Mouse (Mus musculus): ENCODE data around the gene Mrpl9. TPM values are rescaled to one million over a fixed set of nuclear protein-coding genes. Genes with fewer than 3 reads are reported as not detected.
A peak's percentile ranks its signal among the peaks of the same experiment; 100 is the strongest.

Mrpl9 gene
- 68.1 and 77.6 TPM in 2 replicates for polyA plus RNA-seq (2015; fragmentation: Nextera tagmentation; extraction: Ambion mirVana)

- Histone ChIP-seq H3K4me2 (ENCODE audit: low read depth, low read length) (peak within 1 kb of the TSS; percentile 66), H3K27ac (ENCODE audit: low read length) (peak within 1 kb of the TSS; percentile 72), H3K9ac (ENCODE audit: low read depth, low read length) (peak within 1 kb of the TSS; percentile 95), H3K9me3 (ENCODE audit: control insufficient read depth, low read length) (no peaks in the 10 kb centered on the region), H3K27me3 (replicated peaks; ENCODE audit: control insufficient read depth, insufficient read depth, low read length) (0 out of 2 replicates have a peak, but pooled peaks cover 3% of the 10 kb centered on the region), H3K4me3 (ENCODE audit: low read length) (peak within 1 kb of the TSS; percentile 93), H3K36me3 (ENCODE audit: control insufficient read depth, insufficient read depth, low read length) (peaks cover 18% of the 10 kb centered on the region), H3K4me1 (ENCODE audit: control insufficient read depth, insufficient read depth, low read length) (peaks cover 8% of the 10 kb centered on the region; the same call in 1 of the 2 replicates)
- ATAC-seq = peak; percentile 99
- under 1% methylated on average over 39 of the region's 39 CpGs for WGBS
Measured at GRCm38 (mm10) chr3:94442951-94443596, at the start of gene Mrpl9. Mrpl9 (plus strand) TSS chr3:94443318.

- ATAC-seq = no peak
- no peak overlapping the region for H3K4me2 ChIP-seq (ENCODE audit: low read depth, low read length)
- no peak overlapping the region for H3K27ac ChIP-seq (ENCODE audit: low read length)
- no peak overlapping the region for H3K4me3 ChIP-seq (ENCODE audit: low read length)
- no peaks in the 10 kb centered on the region for H3K9me3 ChIP-seq (ENCODE audit: control insufficient read depth, low read length)
- H3K9ac ChIP-seq (ENCODE audit: low read depth, low read length) = no peak overlapping the region
- peaks cover 9% of the 10 kb centered on the region; the same call in 1 of the 2 replicates for H3K4me1 ChIP-seq (ENCODE audit: control insufficient read depth, insufficient read depth, low read length)
- WGBS = 84% methylated on average over 1 of the region's 1 CpGs
- peaks cover 13% of the 10 kb centered on the region; the same call in 1 of the 2 replicates for H3K27me3 ChIP-seq (replicated peaks; ENCODE audit: control insufficient read depth, insufficient read depth, low read length)
- no peaks in the 10 kb centered on the region for H3K36me3 ChIP-seq (ENCODE audit: control insufficient read depth, insufficient read depth, low read length)
Measured at GRCm38 (mm10) chr3:94396336-94396735, 46.8 kb upstream of the Mrpl9 start.

GRCm38 (mm10) chr3:94396851-94397250 lies 46.3 kb upstream of the Mrpl9 start:
- 81% methylated on average over 4 of the region's 4 CpGs for WGBS
- H3K27me3 ChIP-seq (replicated peaks; ENCODE audit: control insufficient read depth, insufficient read depth, low read length) = peaks cover 15% of the 10 kb centered on the region; the same call in 1 of the 2 replicates
- H3K4me3 ChIP-seq (ENCODE audit: low read length) = no peak overlapping the region
- no peak overlapping the region for H3K9ac ChIP-seq (ENCODE audit: low read depth, low read length)
- ATAC-seq = no peak
- H3K4me2 ChIP-seq (ENCODE audit: low read depth, low read length) = no peak overlapping the region
- H3K4me1 ChIP-seq (ENCODE audit: control insufficient read depth, insufficient read depth, low read length) = peaks cover 9% of the 10 kb centered on the region; the same call in 1 of the 2 replicates
- H3K9me3 ChIP-seq (ENCODE audit: control insufficient read depth, low read length) = no peaks in the 10 kb centered on the region
- H3K27ac ChIP-seq (ENCODE audit: low read length) = no peak overlapping the region
- no peaks in the 10 kb centered on the region for H3K36me3 ChIP-seq (ENCODE audit: control insufficient read depth, insufficient read depth, low read length)

DNA sequence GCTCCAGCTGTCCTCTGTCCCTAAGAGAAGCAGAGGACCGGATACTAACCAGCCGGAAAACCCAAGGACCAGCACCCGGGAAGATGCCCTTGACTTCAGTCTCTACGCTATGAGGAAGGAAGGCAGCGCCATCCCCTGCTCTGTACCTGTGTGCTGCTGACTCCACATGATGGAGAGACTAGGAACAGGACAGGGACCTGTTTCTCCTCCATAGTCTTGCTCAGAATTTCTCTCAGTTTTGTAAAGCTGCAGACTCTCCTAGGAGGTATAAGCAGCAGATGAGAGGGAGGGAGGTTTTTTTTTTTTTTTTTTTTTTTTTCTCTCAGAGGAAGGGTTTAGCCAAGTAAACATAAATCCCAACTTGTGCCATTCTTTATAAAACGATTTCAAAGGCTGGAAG lies 44.9 kb upstream of the Mrpl9 start, which contains the start of gene Lingo4:
Gene Lingo4 (plus strand): TSS at position 301 of the 400 bp plus-strand sequence.
- peak within 1 kb of the TSS; percentile 22 for H3K4me3 ChIP-seq (ENCODE audit: low read length)
- no peak within 1 kb of the TSS for H3K27ac ChIP-seq (ENCODE audit: low read length)
- H3K9ac ChIP-seq (ENCODE audit: low read depth, low read length) = peak within 1 kb of the TSS; percentile 36; the same call in 1 of the 2 replicates
- H3K4me2 ChIP-seq (ENCODE audit: low read depth, low read length) = peak within 1 kb of the TSS; percentile 41
- WGBS = 71% methylated on average over 6 of the region's 6 CpGs
- H3K4me1 ChIP-seq (ENCODE audit: control insufficient read depth, insufficient read depth, low read length) = peaks cover 9% of the 10 kb centered on the region; the same call in 1 of the 2 replicates
- ATAC-seq = no peak
- H3K9me3 ChIP-seq (ENCODE audit: control insufficient read depth, low read length) = no peaks in the 10 kb centered on the region
- H3K36me3 ChIP-seq (ENCODE audit: control insufficient read depth, insufficient read depth, low read length) = no peaks in the 10 kb centered on the region
- H3K27me3 ChIP-seq (replicated peaks; ENCODE audit: control insufficient read depth, insufficient read depth, low read length) = peaks cover 16% of the 10 kb centered on the region; the same call in 1 of the 2 replicates

GRCm38 (mm10) chr3:94398943-94399481 lies 44.1 kb upstream of the Mrpl9 start:
- Histone ChIP-seq H3K9me3 (ENCODE audit: control insufficient read depth, low read length) (no peaks in the 10 kb centered on the region), H3K4me3 (ENCODE audit: low read length) (peak overlapping the region; percentile 22), H3K9ac (ENCODE audit: low read depth, low read length) (peak overlapping the region; percentile 36; the same call in 1 of the 2 replicates), H3K4me2 (ENCODE audit: low read depth, low read length) (peak overlapping the region; percentile 41), H3K36me3 (ENCODE audit: control insufficient read depth, insufficient read depth, low read length) (no peaks in the 10 kb centered on the region), H3K27ac (ENCODE audit: low read length) (no peak overlapping the region), H3K4me1 (ENCODE audit: control insufficient read depth, insufficient read depth, low read length) (peaks cover 10% of the 10 kb centered on the region; the same call in 1 of the 2 replicates), H3K27me3 (replicated peaks; ENCODE audit: control insufficient read depth, insufficient read depth, low read length) (peaks cover 16% of the 10 kb centered on the region; the same call in 1 of the 2 replicates)
- no peak for ATAC-seq
- WGBS = 4% methylated on average over 20 of the region's 20 CpGs

DNA sequence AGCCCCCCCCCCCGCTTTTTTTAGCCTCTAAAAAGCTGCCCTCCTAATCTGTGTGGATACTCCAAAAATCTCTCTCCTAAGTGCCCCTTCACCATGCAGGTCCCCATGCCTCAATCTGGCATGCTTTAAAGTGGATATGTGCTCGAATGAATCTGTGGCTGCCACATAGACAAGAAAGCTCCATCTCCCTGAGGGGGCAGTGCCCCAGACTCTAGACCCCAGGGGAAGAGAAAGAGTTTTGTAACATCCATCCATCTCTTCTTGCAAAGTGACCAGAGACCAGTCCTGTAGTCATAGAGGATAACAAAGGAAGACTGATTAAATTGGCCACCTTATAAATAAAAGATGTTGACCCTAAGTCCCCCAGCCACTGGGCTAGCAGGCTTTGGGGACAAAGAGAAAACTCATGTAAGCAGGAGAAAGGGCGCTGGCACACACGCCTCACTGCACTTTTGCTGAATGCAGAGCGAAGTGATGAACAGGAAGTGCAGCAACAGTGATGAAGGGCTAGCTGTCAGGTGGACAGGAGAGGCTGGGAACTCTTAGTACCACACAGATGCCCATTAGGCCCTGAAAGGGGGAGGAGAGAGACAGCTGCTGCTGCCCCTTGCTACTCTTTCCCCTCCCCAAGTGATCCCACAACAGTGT lies 43.3 kb upstream of the Mrpl9 start:
- H3K4me1 ChIP-seq (ENCODE audit: control insufficient read depth, insufficient read depth, low read length) = peaks cover 12% of the 10 kb centered on the region; the same call in 1 of the 2 replicates
- peaks cover 16% of the 10 kb centered on the region; the same call in 1 of the 2 replicates for H3K27me3 ChIP-seq (replicated peaks; ENCODE audit: control insufficient read depth, insufficient read depth, low read length)
- H3K4me3 ChIP-seq (ENCODE audit: low read length) = no peak overlapping the region
- H3K4me2 ChIP-seq (ENCODE audit: low read depth, low read length) = no peak overlapping the region
- ATAC-seq = no peak
- H3K9ac ChIP-seq (ENCODE audit: low read depth, low read length) = no peak overlapping the region
- H3K9me3 ChIP-seq (ENCODE audit: control insufficient read depth, low read length) = no peaks in the 10 kb centered on the region
- H3K36me3 ChIP-seq (ENCODE audit: control insufficient read depth, insufficient read depth, low read length) = no peaks in the 10 kb centered on the region
- H3K27ac ChIP-seq (ENCODE audit: low read length) = no peak overlapping the region
- 44% methylated on average over 5 of the region's 5 CpGs for whole genome bisulfite sequencing

- H3K4me1 ChIP-seq (ENCODE audit: control insufficient read depth, insufficient read depth, low read length) = peaks cover 12% of the 10 kb centered on the region; the same call in 1 of the 2 replicates
- no peak for ATAC-seq
- H3K4me3 ChIP-seq (ENCODE audit: low read length) = no peak overlapping the region
- H3K27me3 ChIP-seq (replicated peaks; ENCODE audit: control insufficient read depth, insufficient read depth, low read length) = peaks cover 16% of the 10 kb centered on the region; the same call in 1 of the 2 replicates
- WGBS = 61% methylated on average over 8 of the region's 8 CpGs
- no peak overlapping the region for H3K4me2 ChIP-seq (ENCODE audit: low read depth, low read length)
- H3K9me3 ChIP-seq (ENCODE audit: control insufficient read depth, low read length) = no peaks in the 10 kb centered on the region
- no peak overlapping the region for H3K27ac ChIP-seq (ENCODE audit: low read length)
- H3K36me3 ChIP-seq (ENCODE audit: control insufficient read depth, insufficient read depth, low read length) = no peaks in the 10 kb centered on the region
- no peak overlapping the region for H3K9ac ChIP-seq (ENCODE audit: low read depth, low read length)
Measured at GRCm38 (mm10) chr3:94402451-94402850, 40.7 kb upstream of the Mrpl9 start.

DNA sequence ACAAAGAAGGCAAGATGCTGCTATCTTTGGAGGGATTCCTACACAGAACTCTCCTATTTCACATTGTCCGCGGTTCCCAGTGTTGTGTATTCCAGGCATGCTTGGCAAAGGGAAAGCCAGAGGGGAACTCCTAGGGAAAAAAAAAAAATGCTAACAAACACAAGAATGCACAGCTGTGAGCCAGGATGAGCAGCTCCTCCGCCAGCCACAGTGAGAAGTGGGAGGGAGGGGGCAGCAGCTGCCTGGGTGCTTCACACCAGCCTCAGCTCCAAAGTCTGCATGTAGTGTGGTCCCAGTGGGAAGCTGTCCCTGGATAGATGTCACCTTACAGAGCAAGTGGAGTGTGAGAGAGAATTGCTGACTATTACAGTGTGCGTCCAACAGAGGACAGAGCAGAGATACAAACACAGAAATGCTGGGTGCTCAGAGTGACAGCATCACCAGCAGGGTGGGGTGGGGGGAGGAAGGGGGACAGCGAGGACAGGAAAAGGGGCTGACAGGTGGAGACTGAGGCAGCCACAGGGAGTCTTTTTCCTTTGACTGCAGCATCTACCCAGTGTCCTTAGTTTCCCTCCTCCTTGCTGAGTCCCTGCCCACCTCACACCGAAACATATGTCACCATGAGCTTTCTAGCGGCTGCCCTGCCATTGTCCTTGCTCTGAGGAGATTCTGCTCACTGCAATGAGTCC lies 38.6 kb upstream of the Mrpl9 start:
- Histone ChIP-seq H3K27me3 (replicated peaks; ENCODE audit: control insufficient read depth, insufficient read depth, low read length) (peaks cover 12% of the 10 kb centered on the region; the same call in 1 of the 2 replicates), H3K9me3 (ENCODE audit: control insufficient read depth, low read length) (no peaks in the 10 kb centered on the region), H3K9ac (ENCODE audit: low read depth, low read length) (no peak overlapping the region), H3K4me3 (ENCODE audit: low read length) (no peak overlapping the region), H3K27ac (ENCODE audit: low read length) (no peak overlapping the region), H3K36me3 (ENCODE audit: control insufficient read depth, insufficient read depth, low read length) (no peaks in the 10 kb centered on the region), H3K4me2 (ENCODE audit: low read depth, low read length) (no peak overlapping the region), H3K4me1 (ENCODE audit: control insufficient read depth, insufficient read depth, low read length) (0 out of 2 replicates have a peak, but pooled peaks cover 4% of the 10 kb centered on the region)
- ATAC-seq = no peak
- WGBS = 27% methylated on average over 7 of the region's 7 CpGs

Data from intestine, embryonic 16.5 days (tissue).